Mouse (Mus musculus) embryonic facial prominence, embryonic 12.5 days (tissue): ENCODE results near the gene Hsp90ab1. TPM values are rescaled to one million over a fixed set of nuclear protein-coding genes. Genes with fewer than 3 reads are reported as not detected.

ENCODE experiments used
- ATAC-seq: fragments of 200-750 bp; cut with Nextera tagmentation; 2 replicates; pipeline ENCODE4 v1.8.0; 2017; ENCODE audit not compliant: insufficient number of reproducible peaks, insufficient read depth, low FRiP score, low TSS enrichment
- H3K27ac ChIP-seq: fragments of 300-500 bp; sonication (generic); 2 replicates; pipeline ENCODE4 v1.5.1; 2016; ENCODE audit warnings: mild to moderate bottlenecking
- H3K27me3 ChIP-seq: fragments of 300-500 bp; sonication (generic); 2 replicates; pipeline ENCODE4 v1.6.1; 2016; ENCODE audit warnings: mild to moderate bottlenecking, moderate library complexity
- H3K36me3 ChIP-seq: fragments of 300-500 bp; sonication (generic); 2 replicates; pipeline ENCODE4 v1.6.1; 2016; ENCODE audit warnings: mild to moderate bottlenecking
- H3K4me1 ChIP-seq: fragments of 300-500 bp; sonication (generic); 2 replicates; pipeline ENCODE4 v1.6.1; 2016
- H3K4me2 ChIP-seq: fragments of 300-500 bp; sonication (generic); replicated peaks from 2 replicates; pipeline ENCODE4 v1.6.1; 2016; ENCODE audit warnings: mild to moderate bottlenecking, moderate library complexity
- H3K4me3 ChIP-seq: fragments of 300-500 bp; sonication (generic); 2 replicates; pipeline ENCODE4 v1.5.1; 2016; ENCODE audit warnings: mild to moderate bottlenecking
- H3K9ac ChIP-seq: fragments of 300-500 bp; sonication (generic); 2 replicates; pipeline ENCODE4 v1.6.1; 2016; ENCODE audit warnings: mild to moderate bottlenecking, moderate library complexity
- H3K9me3 ChIP-seq: fragments of 300-500 bp; sonication (generic); 2 replicates; pipeline ENCODE4 v1.6.1; 2016; ENCODE audit warnings: mild to moderate bottlenecking, moderate library complexity
- WGBS: fragments of 180-500 bp; shearing (Covaris S2); methylation state at CpG from one replicate; pipeline ENCODE4 v1.1.7; 2016; 5-methylcytosine and 5-hydroxymethylcytosine counted together
- polyA plus RNA-seq: library from polyadenylated mRNA; unstranded; fragments of >200 nt; fragmentation: Nextera tagmentation; extraction: Ambion mirVana; gene quantifications from 2 replicates; pipeline ENCODE4 v1.2.1, GENCODE M21; 2016

The Hsp90ab1 gene
- polyA plus RNA-seq, 1 experiment from 2014 or later, result 1,470 TPM

DNA sequence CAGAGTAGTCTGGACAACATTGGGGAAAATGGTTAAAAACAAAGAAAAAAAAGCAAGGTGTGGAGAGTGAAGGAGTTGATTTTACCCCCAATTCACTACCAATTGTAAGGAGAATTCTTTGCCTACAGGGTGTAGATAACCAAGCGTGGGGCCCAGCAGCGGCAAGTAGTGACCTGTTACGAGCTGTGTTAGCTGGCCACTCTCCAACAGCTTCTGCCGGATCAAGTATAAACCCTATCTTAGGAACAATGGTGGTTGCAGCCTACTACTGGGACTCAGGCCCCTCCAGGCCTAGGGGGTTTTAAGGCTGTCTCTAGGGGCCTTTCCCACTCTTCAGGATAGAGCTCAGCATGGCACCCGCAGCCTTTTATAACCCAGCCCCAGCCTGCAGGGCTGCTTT lies 5.2 kb upstream of the Hsp90ab1 start:
- WGBS, result 64% methylated on average over 5 of the region's 5 CpGs

DNA sequence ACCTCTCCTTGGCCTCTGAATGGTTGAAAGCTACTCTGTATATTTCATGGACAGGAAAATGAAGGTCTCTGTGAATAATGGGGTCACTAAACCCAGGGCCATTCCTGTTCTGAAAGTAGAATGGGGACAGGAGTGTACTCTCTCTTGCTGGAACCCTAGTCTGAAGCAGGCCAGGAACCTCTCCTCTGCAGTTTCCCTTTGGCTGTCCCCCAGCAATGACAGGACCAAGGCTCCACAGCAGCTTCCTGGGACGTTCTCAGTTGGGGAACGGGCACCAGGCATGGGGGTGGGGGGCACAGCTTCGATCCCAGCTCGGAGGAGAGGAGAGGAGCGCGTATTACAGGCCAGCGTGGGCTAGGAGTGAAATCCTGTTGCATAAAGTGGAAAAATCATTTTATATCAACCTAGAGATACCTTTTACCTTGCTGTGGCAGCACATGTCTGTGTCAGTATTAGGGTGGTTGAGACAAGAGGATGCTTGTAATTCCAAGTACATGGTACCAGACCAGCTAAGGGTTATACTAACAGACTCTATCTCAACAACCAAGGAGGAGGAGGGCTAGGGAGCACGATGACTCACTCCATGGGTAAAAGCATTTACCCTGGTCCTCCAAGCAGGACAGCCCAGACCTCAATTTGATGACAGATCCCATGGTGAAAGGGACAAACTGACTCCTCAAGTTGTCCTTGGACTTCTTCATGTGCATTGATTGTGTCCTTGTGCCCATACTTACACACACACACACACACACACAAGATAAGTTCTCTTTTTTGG lies 2.2 kb upstream of the Hsp90ab1 start:
- no peak overlapping the region for H3K4me3 ChIP-seq
- H3K36me3 ChIP-seq, result peaks cover 15% of the 10 kb centered on the region
- no peak for ATAC-seq
- H3K9me3 ChIP-seq, result no peaks in the 10 kb centered on the region
- H3K9ac ChIP-seq, result no peak overlapping the region
- H3K4me1 ChIP-seq, result peaks cover 20% of the 10 kb centered on the region
- 0 out of 2 replicates have a peak overlapping the region, but pooled peaks have one; percentile 97 for H3K27ac ChIP-seq
- H3K4me2 ChIP-seq, result no peak overlapping the region
- no peaks in the 10 kb centered on the region for H3K27me3 ChIP-seq
- 87% methylated on average over 8 of the region's 8 CpGs for WGBS

More for the DNA sequence above, 5.2 kb upstream of the Hsp90ab1 start:
- ATAC-seq, result no peak
- no peaks in the 10 kb centered on the region for H3K36me3 ChIP-seq
- H3K27ac ChIP-seq, result 0 out of 2 replicates have a peak overlapping the region, but pooled peaks have one; percentile 37
- H3K4me3 ChIP-seq, result no peak overlapping the region
- H3K27me3 ChIP-seq, result no peaks in the 10 kb centered on the region
- H3K9ac ChIP-seq, result no peak overlapping the region
- peaks cover 10% of the 10 kb centered on the region; the same call in 1 of the 2 replicates for H3K4me1 ChIP-seq
- no peak overlapping the region for H3K4me2 ChIP-seq
- H3K9me3 ChIP-seq, result no peaks in the 10 kb centered on the region

DNA sequence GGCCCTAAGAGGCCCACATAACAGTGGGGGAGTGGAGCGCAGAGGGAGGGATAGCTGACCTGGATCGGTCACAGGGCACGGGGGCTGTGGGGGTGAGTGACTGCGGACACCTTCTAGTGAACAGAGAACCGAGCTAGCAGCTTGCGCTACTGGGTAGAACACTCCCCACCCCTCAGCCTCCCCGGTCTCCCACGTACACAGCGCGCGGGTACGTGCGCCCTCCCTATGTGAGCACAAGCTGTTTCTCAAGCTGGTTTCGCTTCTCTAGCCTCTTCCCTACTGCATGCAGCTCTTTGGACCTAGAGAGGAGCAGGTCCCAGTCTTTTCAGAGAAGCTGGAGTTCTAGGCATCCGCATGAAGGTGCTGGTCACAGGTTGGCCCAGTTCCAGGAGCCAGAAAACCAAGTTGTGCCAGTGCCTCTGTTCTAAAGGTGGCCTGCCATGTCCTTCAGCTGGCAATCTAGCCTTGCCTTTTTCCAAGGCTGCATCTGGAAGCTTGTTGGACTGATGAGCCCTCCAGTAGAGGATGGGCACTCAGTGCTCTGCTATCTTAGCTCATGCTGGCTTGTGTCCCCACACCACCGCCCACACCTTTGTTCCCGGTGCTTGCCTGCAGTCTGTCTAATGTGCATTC lies 1.2 kb upstream of the Hsp90ab1 start:
- 4% methylated on average over 17 of the region's 17 CpGs for WGBS
- ATAC-seq, result peak; percentile 11; the same call in 1 of the 2 replicates
- peak overlapping the region; percentile 98 for H3K4me3 ChIP-seq

DNA sequence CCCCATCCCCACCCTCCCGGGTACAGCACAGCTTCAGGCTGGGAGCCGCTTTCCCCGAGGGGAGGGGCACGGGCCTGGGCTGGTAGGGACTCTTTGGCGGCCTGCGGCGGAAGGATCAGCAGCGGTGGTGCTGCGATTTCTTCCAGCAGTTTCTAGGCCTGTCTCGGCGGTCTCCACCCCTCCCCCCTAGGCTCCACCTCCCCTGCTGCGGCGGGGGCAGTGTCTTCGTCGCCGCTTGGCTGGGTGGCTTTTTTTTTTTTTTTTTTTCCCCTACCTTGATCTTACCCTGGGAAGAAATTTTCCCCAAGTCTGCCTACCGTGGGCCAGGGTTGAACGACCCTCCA lies 681 bp upstream of the Hsp90ab1 start:
- peak overlapping the region; percentile 78 for H3K4me2 ChIP-seq
- H3K27ac ChIP-seq, result peak overlapping the region; percentile 97
- H3K4me3 ChIP-seq, result peak overlapping the region; percentile 98
- peaks cover 20% of the 10 kb centered on the region for H3K4me1 ChIP-seq
- H3K36me3 ChIP-seq, result peaks cover 30% of the 10 kb centered on the region
- H3K9me3 ChIP-seq, result no peaks in the 10 kb centered on the region
- H3K27me3 ChIP-seq, result no peaks in the 10 kb centered on the region
- under 1% methylated on average over 18 of the region's 18 CpGs for WGBS
- peak overlapping the region; percentile 99 for H3K9ac ChIP-seq
- peak; percentile 62 for ATAC-seq

More for the DNA sequence above, 1.2 kb upstream of the Hsp90ab1 start:
- Histone ChIP-seq H3K36me3 (peaks cover 26% of the 10 kb centered on the region), H3K4me1 (peaks cover 20% of the 10 kb centered on the region), H3K27ac (peak overlapping the region; percentile 97), H3K4me2 (peak overlapping the region; percentile 78), H3K9ac (peak overlapping the region; percentile 99), H3K27me3 (no peaks in the 10 kb centered on the region), H3K9me3 (no peaks in the 10 kb centered on the region)

DNA sequence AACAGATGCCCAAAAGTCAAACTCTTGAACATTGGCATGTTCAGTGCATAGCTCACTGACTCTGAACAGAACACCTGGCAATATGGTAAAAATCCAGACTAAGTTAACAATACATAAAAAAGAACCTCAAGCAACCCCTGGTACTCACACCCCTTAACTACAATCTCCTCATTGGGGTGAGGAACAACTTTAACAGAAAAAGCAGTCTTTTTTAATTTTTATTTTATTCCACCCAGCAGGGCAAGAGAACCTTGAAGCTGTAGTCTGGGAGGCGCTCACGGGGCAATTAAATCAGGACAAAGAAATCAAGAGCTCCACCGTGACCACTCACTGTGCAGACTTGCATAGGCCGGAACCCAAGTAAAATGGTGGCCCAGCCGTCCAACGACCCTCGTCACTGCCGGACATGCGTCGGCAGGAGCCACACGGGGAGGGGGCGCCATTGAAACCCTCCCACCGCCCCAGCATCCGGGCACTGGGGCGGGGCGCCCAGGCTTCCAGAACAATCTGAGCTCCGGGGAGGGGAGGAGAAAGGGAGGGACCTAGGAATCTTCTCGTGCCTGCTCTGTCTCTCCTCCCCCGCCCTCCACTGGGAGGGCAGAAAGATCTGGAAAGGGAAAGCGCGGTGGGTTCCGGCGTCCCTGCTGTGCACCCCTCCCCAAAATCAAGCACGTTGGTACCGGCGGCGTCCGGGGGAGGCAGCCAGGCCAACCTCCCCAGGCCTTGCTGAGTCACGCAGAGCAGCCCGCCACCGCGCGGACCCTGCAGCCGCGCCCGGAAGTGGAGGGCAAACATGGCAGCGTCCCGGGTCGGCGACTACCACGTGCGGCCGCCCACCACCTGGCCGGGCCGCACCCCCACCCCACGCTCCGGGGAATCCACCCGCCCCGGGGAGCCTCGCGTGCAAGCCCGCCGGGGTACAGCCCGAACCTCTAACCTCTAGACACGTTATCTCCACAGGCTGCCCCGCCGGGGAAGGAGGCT lies 676 bp downstream of the Hsp90ab1 start:
- Histone ChIP-seq H3K4me2 (peak overlapping the region; percentile 78), H3K27me3 (no peaks in the 10 kb centered on the region), H3K4me1 (peaks cover 20% of the 10 kb centered on the region), H3K36me3 (peaks cover 44% of the 10 kb centered on the region), H3K9ac (peak overlapping the region; percentile 99), H3K9me3 (no peaks in the 10 kb centered on the region), H3K4me3 (peak overlapping the region; percentile 98), H3K27ac (peak overlapping the region; percentile 97)
- peak; percentile 54 for ATAC-seq
- under 1% methylated on average over 56 of the region's 57 CpGs for WGBS

DNA sequence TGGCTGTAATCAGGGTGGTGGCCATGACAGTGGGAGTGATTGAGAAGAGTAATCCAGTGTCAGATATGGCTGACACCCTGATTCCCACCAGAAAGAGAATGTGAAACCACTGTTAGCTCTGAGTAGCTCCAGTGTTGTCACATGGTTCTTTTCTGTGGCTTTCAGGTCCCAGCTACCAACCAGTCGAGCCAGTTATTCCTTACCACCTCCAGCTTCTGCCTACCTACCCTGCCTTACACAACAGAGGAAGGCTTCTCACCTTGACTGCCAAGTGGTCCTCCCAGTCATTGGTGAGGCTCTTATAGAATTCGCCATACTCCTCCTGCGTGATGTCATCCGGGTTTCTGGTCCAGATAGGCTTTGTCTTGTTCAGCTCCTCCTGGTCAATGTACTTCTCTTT lies 3.1 kb downstream of the Hsp90ab1 start:
- WGBS, result 84% methylated on average over 4 of the region's 4 CpGs
- Histone ChIP-seq H3K27ac (no peak overlapping the region; the same call in 1 of the 2 replicates), H3K4me1 (peaks cover 28% of the 10 kb centered on the region), H3K4me3 (no peak overlapping the region), H3K9me3 (no peaks in the 10 kb centered on the region), H3K36me3 (peaks cover 58% of the 10 kb centered on the region), H3K9ac (peak overlapping the region; percentile 15; the same call in 1 of the 2 replicates), H3K4me2 (no peak overlapping the region), H3K27me3 (no peaks in the 10 kb centered on the region)
- no peak for ATAC-seq

DNA sequence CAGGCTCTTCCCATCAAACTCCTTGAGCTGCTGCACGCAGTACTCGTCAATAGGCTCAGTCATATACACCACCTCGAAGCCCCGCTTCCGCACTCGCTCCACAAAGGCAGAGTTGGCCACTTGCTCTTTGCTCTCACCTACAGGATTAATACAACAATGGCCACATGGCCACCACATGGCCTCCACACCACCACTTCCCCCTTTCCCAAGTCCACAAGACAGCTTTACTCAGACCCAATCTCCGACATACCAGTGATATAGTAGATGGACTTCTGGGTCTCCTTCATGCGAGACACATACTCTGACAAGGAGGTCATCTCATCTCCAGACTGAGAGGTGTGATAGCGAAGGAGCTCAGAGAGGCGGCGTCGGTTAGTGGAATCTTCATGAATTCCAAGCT lies 4.1 kb downstream of the Hsp90ab1 start:
- Histone ChIP-seq H3K9me3 (no peaks in the 10 kb centered on the region), H3K4me1 (peaks cover 28% of the 10 kb centered on the region), H3K4me3 (no peak overlapping the region), H3K36me3 (peaks cover 58% of the 10 kb centered on the region), H3K27ac (no peak overlapping the region), H3K9ac (no peak overlapping the region), H3K27me3 (no peaks in the 10 kb centered on the region), H3K4me2 (no peak overlapping the region)
- ATAC-seq, result no peak
- 88% methylated on average over 12 of the region's 12 CpGs for WGBS

DNA sequence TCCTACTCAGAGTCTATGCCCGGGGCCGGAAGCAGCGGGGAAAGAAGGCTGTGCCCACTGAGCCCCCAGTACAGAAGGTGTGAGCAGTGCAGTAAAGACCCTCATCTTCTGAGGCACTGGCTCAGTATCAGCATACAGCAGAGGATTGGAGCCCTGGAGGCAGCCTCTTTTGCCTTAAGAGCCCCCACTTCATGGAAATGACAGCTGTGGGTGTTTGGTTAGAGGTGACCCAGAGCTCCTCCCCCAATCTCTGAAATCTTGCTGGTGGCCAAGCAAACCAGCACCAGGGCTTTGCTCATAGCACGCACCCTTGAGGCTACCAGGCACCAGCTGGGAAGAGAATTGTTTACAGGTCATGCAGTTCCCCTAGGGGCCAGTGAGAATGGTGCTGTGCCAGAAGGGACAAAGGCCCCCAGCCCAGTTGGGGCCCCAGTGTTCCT lies 5.9 kb downstream of the Hsp90ab1 start:
- H3K9ac ChIP-seq, result no peak overlapping the region
- H3K36me3 ChIP-seq, result peaks cover 58% of the 10 kb centered on the region
- H3K4me2 ChIP-seq, result no peak overlapping the region
- no peaks in the 10 kb centered on the region for H3K27me3 ChIP-seq
- no peak overlapping the region for H3K4me3 ChIP-seq
- no peak for ATAC-seq
- H3K27ac ChIP-seq, result 0 out of 2 replicates have a peak overlapping the region, but pooled peaks have one; percentile 46
- H3K9me3 ChIP-seq, result no peaks in the 10 kb centered on the region
- H3K4me1 ChIP-seq, result peaks cover 28% of the 10 kb centered on the region
- 36% methylated on average over 4 of the region's 4 CpGs for WGBS

DNA sequence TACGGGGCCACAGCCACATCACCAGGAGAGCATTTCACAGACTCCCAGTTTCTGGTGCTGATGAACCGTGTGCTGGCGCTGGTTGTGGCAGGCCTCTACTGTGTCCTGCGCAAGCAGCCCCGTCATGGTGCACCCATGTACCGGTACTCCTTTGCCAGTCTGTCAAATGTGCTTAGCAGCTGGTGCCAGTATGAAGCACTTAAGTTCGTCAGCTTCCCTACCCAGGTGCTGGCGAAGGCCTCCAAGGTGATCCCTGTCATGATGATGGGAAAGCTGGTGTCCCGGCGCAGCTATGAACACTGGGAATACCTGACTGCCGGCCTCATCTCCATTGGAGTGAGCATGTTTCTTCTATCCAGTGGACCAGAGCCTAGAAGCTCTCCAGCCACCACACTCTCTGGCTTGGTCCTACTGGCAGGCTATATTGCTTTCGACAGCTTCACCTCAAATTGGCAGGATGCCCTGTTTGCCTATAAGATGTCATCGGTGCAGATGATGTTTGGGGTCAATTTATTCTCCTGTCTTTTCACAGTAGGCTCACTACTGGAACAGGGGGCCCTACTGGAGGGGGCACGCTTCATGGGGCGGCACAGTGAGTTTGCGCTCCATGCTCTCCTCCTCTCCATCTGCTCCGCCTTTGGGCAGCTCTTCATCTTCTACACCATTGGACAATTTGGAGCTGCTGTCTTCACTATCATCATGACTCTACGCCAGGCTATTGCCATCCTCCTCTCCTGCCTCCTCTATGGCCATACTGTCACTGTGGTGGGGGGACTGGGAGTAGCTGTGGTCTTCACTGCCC lies 6.5 kb downstream of the Hsp90ab1 start:
- ATAC-seq, result no peak
- WGBS, result 69% methylated on average over 18 of the region's 18 CpGs
- no peak overlapping the region for H3K4me3 ChIP-seq
- no peak overlapping the region for H3K9ac ChIP-seq
- no peaks in the 10 kb centered on the region for H3K9me3 ChIP-seq
- no peaks in the 10 kb centered on the region for H3K27me3 ChIP-seq
- peaks cover 55% of the 10 kb centered on the region for H3K36me3 ChIP-seq
- H3K27ac ChIP-seq, result peak overlapping the region; percentile 46; the same call in 1 of the 2 replicates
- H3K4me1 ChIP-seq, result peaks cover 24% of the 10 kb centered on the region
- H3K4me2 ChIP-seq, result no peak overlapping the region

DNA sequence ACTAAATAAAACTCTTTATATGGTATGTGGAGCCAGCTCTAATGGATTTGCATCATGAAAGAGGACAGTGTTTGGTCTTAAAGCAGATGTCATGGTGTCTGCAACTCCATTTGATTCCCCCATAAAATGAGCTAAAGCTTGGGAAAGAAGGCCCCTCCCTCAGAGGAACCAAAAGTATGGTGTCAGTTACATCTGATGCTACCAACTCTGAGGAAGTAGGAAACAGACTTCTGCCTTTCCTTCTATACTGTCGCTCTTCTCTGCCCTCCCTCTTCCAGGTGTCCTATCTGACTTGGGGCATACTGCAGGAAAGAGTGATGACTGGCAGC lies 7.1 kb downstream of the Hsp90ab1 start:
- H3K27ac ChIP-seq, result peak overlapping the region; percentile 41; the same call in 1 of the 2 replicates
- WGBS, result 75% methylated on average over 1 of the region's 1 CpGs
- H3K9me3 ChIP-seq, result no peaks in the 10 kb centered on the region
- no peak overlapping the region for H3K4me3 ChIP-seq
- H3K9ac ChIP-seq, result no peak overlapping the region
- H3K4me2 ChIP-seq, result no peak overlapping the region
- H3K27me3 ChIP-seq, result no peaks in the 10 kb centered on the region
- peaks cover 50% of the 10 kb centered on the region for H3K36me3 ChIP-seq
- H3K4me1 ChIP-seq, result peaks cover 18% of the 10 kb centered on the region
- ATAC-seq, result no peak
